Mouse (Mus musculus): ENCODE measurements around the gene Tmem210. TPM values are rescaled to one million over a fixed set of nuclear protein-coding genes. Genes with fewer than 3 reads are reported as not detected.

Gene Tmem210
- total RNA-seq, 2 experiments from 2014 or later = not detected

DNA sequence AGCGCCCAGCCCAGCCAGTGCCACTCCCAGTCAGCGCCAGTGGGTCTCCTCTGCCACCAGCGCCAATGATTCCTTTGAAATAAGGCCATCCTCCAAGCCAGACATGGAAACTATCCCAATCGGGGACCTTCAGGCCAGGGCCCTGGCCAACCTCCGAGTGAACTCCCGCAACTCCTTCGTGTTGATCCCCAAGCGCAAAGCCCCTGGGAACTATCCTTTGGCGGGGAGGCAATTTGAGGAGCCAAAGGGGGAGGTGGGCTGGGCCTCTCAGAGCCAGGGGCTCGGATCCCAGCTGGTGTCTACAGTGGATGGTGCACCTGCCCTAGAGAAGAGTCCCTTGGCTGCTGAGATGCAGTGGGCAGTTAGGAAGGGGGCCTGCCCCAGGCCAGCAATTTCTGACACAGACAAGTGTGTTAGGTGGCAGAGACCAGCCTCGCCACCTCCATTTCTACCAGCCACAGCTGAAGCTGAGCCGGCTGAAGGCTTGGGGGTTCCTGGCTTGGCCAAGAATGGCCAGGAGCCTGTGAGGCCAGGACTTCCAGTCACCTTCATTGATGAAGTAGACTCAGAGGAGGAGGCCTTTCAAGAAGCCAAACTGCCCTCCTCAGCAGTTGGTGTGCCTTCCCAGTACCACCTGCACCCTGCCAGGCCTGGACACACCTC, 24.2 kb upstream of the Tmem210 start:
- no peak for DNase-seq (ENCODE audit: extremely low spot score in 1 of 2, low spot score in 2 of 2)
- intact Hi-C loops (cut with DNase I) = no loop called here

DNA sequence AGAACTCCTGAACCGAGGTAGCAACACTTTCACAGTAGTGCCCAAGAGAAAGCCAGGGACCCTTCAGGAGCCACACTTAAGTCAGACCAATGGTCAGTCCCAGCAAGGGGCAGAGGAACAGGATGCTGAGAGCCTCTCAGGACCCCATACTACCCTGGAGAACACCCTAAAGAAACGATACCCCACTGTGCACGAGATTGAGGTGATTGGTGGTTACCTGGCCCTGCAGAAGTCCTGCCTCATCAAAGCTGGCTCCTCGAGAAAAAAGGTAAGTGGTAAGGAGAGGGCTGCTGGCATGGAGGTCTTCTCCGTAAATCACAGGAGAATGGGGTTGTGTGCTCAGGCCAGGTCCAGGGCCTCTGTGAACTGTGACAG, 23.7 kb upstream of the Tmem210 start:
- intact Hi-C loops (cut with DNase I) = no loop called here
- no peak for DNase-seq (ENCODE audit: extremely low spot score in 1 of 2, low spot score in 2 of 2)

DNA sequence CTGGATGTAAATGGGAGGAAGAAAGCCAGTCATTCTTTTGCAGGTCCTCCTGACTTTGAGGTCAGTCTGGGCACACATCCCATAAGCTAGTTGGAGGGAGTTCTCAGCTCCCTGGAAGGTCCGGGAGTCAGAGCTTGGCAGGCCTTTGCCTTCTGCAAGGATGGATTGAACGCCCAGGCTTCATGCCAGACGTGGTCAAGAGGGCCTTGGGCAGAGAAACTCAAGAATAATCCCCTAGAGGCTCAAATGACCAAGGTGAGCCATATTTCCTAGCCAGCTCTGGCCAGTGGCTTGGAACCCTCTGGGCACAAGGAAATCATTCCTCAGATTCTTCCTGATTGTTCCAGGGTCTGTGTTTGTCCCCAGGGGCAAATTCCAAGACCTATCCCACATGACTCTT, 23.1 kb upstream of the Tmem210 start:
- DNase-seq (ENCODE audit: extremely low spot score in 1 of 2, low spot score in 2 of 2) = no peak
- intact Hi-C loops (cut with DNase I) = no loop called here

DNA sequence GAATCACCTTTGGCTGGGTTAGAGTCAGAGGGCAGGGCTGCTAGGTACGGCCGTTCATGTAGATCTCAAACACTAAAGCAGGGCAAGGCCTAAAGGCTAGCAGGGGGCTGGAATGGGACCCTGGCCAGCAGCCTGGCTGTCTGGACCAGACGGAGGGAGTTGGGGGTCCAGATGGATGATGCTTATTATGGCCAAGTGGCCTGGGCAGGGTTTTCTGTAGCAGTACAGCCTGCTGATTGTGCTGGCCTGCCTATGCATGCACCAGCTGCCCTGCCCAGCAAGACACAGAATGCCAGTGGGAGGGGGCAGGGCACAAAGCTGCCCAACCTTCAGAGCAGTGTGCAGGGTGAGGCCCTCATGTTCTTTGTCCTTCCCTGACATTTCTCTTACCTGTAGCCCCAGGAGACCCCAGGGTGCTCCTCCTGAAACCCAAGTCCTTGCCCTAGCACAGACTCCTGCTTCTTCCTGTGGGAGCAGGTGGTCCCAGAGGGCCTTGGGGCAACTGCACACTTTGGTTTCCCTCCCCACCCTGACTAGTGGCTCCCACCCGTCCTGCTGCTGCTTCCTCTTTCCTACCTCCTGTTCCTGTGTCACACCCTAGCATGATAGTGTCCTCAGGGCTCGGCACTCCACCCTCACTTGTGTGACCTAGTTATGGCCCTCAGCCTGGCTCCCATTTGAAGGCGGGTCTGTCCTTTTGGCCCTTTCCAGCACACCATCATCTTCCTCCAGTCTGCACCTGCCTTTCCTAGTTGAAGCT, 21.9 kb upstream of the Tmem210 start:
- DNase-seq (ENCODE audit: extremely low spot score in 1 of 2, low spot score in 2 of 2) = no peak
- intact Hi-C loops (cut with DNase I) = no loop called here

DNA sequence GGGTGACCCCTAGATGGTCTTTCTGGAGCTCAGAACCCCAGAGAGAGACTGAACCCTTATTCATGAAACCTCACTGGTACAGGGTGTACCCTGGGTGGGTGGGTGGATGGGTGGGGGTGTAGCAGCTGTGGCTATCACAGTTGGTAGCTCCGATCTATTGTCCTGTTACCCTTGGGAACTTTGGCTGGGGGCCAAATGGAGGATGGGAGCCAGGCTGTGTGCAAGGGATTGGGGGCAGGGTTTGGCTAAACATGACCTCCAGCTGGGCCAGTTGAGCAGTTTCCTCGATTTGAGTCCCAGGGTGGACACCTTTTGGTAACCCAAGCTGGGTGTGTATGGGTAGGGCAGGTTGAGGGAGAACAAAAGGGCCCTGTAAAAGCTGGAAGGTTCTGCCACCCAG, 21.2 kb upstream of the Tmem210 start:
- DNase-seq (ENCODE audit: extremely low spot score in 1 of 2, low spot score in 2 of 2) = peak in 1 of 2 experiments; percentile 71
- intact Hi-C loops (cut with DNase I) = no loop called here

DNA sequence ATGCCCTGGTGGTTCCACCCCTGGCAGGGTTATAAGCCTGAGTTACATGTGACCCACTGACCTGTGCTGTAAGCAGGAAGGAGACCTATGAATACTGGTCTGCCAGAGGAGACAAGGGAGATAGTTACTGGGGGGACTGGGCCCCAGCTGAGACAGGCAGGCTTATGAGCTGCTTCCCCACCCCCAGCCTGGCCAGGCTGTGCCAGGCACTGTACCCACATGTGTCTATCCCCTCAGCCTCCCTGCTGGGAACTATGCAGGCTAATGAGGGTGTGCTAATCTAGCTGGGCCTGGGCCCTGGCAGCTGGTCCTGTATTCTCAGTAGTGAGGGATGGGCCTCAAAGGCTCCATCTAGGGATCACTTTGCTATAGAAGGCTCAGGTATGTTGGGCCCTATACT, 20.7 kb upstream of the Tmem210 start:
- DNase-seq (ENCODE audit: extremely low spot score in 1 of 2, low spot score in 2 of 2) = no peak
- intact Hi-C loops (cut with DNase I) = no loop called here

DNA sequence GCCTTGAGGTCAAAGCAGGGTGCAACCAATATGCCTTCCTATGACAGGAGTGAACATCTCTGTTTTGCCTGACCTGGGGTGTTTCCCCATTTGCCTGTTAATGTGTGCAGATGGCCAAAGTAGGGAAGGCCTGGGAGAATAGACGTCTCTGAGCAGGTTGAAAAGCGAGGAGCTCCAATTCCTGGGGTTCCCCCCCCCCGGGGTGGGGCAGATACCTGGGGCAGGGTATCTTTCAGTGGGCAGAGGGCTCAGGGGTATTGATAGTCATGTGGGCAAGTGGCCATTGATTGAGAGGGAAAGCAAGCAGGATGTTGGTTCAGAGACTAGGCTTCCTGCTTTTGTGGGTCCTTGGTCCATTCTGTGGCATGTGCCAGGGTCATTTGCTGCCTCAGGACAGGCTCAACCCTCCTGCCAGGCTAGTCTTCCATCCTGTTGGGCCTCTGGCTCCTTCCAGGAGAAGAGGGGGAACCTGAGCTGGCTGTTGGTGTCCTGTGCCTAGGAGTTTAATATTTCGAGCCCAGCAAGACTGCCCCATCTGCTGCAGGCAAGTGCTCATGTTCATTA, 20.1 kb upstream of the Tmem210 start:
- intact Hi-C loops (cut with DNase I) = no loop called here
- no peak for DNase-seq (ENCODE audit: extremely low spot score in 1 of 2, low spot score in 2 of 2)

DNA sequence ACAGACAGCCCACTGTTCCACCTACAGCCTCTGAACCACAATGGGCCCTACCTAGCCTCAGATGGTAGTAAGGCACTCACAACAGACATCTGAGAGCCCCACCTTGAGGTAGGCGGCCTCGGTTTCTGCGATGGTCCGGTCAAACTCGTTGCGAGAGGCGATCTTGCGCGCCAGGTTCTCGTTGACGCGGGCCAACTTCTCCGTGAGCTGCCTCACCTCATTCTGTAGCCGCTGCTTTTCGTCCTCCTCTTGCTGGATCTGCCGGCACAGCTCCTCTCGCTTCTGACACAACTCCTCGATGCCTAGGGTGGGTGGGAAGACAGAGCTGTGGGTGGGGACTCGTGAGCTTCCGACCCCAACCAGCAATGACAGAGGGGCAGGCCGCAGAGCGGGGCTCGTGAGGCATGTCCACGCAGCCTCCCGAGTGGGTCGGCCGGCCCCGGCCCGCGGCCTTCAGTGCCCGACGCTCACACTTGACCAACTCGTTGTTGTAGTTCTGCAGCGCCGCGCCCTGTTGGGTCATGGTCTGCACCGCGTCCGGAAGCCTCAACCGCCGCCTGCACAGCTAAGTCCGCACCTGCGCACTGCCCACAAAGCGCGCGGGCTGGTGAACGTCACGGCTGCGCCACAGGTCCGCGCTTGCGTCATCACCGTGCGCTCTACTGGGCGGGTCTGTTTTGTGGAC, 16.0 kb upstream of the Tmem210 start, which contains the start of the genes Ssna1 and Anapc2:
Ssna1 (minus strand) TSS at position 612 of the 685 bp plus-strand sequence.
Anapc2 (plus strand) TSS at position 652 of the 685 bp plus-strand sequence.
- intact Hi-C loops (cut with DNase I) = no loop called here
- DNase-seq (ENCODE audit: extremely low spot score in 1 of 2, low spot score in 2 of 2) = peak; percentile 96 to 99

DNA sequence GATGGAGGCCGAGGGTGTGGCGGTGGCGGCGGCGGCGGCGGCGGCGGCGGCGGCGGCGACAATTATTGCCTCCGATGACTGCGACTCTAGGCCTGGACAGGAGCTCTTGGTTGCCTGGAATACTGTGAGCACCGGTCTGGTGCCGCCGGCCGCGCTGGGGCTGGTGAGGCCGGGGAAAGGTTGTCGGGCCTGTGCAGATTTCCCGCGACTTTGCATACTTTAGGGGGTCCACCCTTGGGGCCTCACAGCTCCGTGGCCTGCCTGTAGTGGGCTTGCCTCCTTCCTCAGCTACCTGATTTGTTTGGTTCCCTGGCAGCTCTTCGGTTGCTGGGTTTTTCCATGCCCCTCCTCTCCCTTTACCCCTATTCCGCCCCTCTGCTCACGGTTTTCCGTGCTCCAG, 15.4 kb upstream of the Tmem210 start:
- no peak for DNase-seq (ENCODE audit: extremely low spot score in 1 of 2, low spot score in 2 of 2)
- intact Hi-C loops (cut with DNase I) = no loop called here

DNA sequence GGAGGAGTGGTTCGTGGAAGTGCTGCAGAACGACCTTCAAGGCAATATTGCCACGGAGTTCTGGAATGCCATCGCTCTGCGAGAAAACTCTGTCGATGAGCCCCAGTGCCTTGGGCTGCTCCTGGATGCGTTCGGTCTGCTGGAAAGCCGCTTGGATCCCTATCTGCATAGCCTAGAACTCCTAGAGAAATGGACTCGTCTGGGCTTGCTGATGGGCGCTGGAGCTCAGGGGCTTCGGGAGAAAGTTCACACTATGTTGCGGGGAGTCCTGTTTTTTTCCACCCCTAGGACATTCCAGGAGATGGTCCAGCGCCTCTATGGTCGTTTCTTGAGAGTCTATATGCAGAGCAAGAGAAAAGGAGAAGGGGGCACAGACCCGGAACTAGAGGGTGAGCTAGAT, 14.9 kb upstream of the Tmem210 start:
- DNase-seq (ENCODE audit: extremely low spot score in 1 of 2, low spot score in 2 of 2) = no peak
- intact Hi-C loops (cut with DNase I) = no loop called here

DNA sequence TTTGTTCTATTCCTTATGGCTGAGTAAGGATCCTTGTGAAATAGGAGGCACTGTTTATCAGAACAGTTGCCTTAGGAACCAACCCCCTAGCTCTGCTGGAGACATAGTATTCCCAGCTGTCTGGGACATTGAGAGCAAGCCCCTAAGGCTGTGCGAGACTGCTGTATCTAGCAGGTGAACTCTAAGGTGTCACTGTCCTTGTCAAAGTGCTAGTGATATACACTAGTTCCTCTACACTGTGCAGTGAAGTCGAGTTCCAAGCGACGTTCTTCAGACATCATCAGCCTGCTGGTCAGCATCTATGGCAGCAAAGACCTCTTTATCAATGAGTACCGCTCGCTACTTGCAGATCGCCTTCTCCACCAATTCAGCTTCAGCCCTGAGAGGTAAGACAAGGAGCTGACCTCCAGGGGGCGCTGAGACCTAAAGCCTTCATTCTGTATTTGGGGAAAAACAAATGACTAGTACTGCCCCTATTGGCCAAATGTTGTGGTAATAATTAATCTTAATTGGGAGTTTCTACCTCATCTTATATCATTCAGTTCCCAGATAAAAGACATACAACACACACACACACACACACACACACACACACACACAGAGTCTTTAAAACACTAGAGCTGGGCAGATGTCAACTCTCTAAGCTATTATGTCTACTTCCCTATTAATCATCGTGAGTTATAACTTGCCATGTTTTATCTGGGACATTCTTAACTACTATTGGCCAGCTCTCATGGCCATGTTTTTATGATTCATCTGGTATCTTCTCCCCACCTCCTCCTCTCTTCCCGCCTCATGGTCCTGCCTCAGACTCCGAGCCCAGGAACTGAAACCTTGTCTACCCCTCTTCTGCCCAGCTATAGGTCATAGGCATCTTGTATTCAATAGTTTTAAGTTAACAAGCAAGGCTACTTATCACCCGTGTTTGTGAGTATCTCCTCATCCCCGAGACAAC, 8.7 kb upstream of the Tmem210 start:
- intact Hi-C loops (cut with DNase I) = loop anchor here (5.0 kb wide), 1 partner anchor 48 kb away; no protein-coding TSS in a partner anchor

DNA sequence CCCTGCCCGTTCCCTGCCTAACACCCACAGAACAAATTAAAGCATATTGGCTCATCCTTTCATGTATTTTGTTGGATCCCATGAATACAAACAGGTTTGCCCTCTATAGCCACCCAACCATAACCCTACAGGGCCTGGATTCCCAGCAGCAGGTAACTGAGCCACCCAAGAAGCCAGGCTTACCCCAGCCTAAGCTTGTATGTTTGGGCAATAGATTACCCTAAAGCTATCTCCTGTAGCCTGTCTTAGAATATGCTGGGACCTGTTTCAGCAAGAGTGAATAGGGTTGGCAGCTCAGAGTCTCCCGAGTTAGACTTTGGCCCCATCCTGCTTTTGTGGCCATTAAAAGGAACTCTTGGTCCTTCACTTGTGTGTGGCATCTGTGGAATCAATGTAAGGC, 2.4 kb upstream of the Tmem210 start:
- no peak for DNase-seq (ENCODE audit: extremely low spot score in 1 of 2, low spot score in 2 of 2)
- intact Hi-C loops (cut with DNase I) = no loop called here

More for the DNA sequence above, 8.7 kb upstream of the Tmem210 start:
- DNase-seq (ENCODE audit: extremely low spot score in 1 of 2, low spot score in 2 of 2) = peak in 1 of 2 experiments; percentile 88

DNA sequence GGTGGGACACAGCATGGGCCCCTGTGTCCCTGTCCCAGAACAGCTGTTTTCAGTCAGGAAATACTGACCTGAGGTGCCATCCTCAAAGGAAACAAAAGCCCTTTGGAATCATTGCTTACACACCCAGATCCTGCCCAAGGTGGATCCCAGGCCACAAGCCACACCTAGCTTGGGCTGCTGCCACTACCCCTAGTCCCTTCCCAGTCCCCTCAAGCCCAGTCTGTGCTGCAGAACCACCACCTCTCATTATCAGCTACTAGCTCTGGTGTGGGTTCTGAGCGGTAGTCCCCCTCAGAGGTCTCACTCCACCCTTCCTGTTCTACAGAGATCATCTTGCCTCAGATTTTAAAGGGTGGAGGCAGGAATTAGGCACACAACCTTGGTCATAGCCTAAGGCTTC, 1.6 kb upstream of the Tmem210 start:
- no peak for DNase-seq (ENCODE audit: extremely low spot score in 1 of 2, low spot score in 2 of 2)
- intact Hi-C loops (cut with DNase I) = no loop called here

DNA sequence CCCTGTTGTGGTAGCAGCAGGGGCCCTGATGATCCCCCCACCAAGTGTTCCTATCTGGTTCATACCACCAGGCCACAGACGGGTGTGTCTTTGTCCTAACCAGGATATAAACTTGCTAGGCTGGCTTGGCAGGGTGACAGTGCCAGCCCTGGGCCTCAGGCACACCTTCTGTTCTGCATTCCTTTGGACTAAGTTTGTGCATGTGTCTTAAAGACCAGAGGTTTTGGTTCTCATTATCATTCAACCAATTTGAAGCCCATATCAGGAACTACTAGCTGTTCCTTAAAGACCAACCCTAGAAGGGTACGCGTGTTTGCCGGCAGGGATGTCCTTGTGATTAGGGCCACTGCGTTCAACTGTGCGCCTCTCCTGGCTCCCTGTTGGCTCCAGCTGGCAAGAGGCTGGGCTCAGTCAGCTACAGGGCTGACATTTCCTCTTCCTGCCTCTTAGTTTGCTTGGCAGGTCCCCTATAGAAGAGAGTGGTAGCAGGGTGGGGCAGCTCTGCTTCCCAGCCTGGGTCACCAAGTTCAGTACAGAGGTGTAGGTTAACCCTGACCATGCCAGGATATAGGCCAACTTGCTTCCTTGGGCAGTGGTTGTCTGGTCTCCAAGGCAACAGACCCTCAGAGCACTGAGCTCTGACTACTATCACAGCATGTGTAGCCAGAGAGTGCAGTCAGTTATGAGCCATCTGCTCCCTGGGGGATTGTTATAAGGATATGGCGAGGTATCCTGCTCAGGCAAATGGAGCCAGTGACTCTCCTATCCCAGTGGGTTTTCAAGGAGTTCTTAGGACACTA, 908 bp upstream of the Tmem210 start:
- intact Hi-C loops (cut with DNase I) = no loop called here
- no peak for DNase-seq (ENCODE audit: extremely low spot score in 1 of 2, low spot score in 2 of 2)

DNA sequence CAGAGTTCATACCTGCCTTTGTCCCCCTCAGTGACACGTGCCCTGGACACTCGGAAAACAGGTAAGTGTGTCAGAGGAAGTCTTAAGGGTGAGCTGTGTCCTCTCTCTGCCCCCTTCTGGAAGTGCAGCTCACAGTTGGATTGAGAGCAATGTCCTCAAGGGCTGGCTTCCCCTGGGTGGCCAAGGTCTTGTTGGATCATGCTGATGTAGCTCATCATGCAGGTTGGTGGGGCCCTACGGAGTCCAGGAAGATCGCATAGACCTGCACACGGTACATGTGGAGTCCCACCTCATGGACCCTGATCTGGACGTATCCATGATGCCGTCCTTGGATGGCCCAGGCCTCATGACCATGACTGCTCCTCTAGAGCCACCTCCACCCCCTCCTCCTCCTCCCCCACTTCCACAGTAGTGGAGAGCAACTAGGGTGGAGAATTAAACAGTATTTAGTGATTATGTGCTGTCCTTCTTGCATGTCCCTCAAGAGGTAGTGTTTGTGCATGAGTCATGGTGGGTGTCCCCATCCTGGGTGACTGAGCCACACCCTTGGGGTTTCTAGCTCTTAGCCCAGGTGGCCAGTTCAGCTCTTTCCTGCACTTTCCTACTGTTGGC, 895 bp downstream of the Tmem210 start:
- DNase-seq (ENCODE audit: extremely low spot score in 1 of 2, low spot score in 2 of 2) = no peak
- intact Hi-C loops (cut with DNase I) = no loop called here

DNA sequence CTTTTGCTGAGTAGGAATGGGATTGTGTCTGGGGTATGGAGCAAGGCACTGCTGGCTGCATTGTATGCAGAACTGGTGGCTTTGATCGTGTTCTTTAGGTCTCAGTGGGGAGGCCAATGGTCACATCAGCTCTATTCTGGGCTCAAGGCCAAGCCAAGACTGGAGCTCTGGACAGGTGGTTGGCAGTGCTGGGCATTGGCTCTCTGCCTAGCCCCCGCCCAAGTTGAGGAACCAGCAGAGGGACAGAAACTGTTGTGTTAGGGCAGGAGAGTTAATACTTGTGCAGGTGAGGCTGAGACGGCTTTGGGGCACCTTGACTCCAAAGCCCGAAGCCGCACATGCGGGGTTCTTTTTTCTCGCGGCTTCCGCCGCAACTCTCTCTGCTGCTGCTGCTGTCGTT, 1.7 kb downstream of the Tmem210 start, which contains the start of gene Lrrc26:
Lrrc26 (plus strand) TSS at position 265 of the 400 bp plus-strand sequence.
- intact Hi-C loops (cut with DNase I) = no loop called here
- DNase-seq (ENCODE audit: extremely low spot score in 1 of 2, low spot score in 2 of 2) = no peak

DNA sequence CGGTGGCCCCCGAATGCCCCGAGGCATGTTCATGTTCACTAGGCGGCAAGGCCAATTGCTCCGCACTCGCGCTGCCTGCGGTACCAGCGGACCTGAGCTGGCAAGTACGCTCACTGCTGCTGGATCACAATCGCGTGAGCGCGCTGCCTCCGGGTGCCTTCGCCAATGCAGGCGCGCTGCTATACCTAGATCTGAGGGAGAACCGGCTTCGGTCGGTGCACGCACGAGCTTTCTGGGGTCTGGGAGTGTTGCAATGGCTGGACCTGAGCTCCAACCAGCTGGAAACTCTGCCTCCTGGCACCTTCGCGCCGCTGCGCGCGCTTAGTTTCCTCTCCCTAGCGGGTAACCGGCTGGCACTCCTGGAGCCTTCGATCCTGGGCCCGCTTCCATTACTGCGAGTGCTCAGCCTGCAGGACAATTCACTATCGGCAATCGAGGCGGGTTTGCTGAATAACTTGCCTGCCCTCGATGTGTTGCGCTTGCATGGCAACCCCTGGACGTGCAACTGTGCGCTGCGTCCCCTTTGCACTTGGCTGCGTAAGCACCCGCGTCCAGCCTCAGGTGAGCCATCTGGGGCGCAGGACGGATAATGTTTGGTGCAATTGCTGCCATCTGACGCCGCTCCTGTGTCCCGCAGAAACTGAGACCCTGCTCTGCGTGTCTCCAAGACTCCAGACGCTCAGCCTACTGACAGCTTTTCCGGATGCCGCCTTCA, 2.3 kb downstream of the Tmem210 start:
- intact Hi-C loops (cut with DNase I) = no loop called here
- DNase-seq (ENCODE audit: extremely low spot score in 1 of 2, low spot score in 2 of 2) = peak in 1 of 2 experiments; percentile 67

Measured in left cerebral cortex, postnatal 10 days (tissue).